Mouse (Mus musculus) embryonic facial prominence, embryonic 11.5 days (tissue): Measurements from ENCODE around the gene Zfp148. TPM values are rescaled to one million over a fixed set of nuclear protein-coding genes. Genes with fewer than 3 reads are reported as not detected.

Experiments
- ATAC-seq: fragments of 200-750 bp; cut with Nextera tagmentation; replicated peaks from 2 replicates; pipeline ENCODE4 v1.8.0; 2017; ENCODE audit warnings: low read depth; ENCODE audit not compliant: insufficient number of reproducible peaks, low FRiP score, low TSS enrichment
- DNase-seq: peaks from one replicate; pipeline ENCODE4 v3.0.0-alpha.2; 2015; ENCODE audit warnings: low spot score
- H3K27ac ChIP-seq: fragments of 300-500 bp; sonication (generic); replicated peaks from 2 replicates; pipeline ENCODE4 v1.5.1; 2014; ENCODE audit warnings: mild to moderate bottlenecking, low read depth, low read length, control low read depth
- H3K27me3 ChIP-seq: fragments of 300-500 bp; sonication (generic); 2 replicates; pipeline ENCODE4 v1.6.1; 2014; ENCODE audit warnings: mild to moderate bottlenecking, low read length, moderate library complexity, mixed read lengths; ENCODE audit not compliant: control insufficient read depth, insufficient read depth
- H3K36me3 ChIP-seq: fragments of 300-500 bp; sonication (generic); replicated peaks from 2 replicates; pipeline ENCODE4 v1.6.1; 2014; ENCODE audit warnings: low read depth, mild to moderate bottlenecking, low read length, moderate library complexity, mixed read lengths; ENCODE audit not compliant: control insufficient read depth, insufficient read depth
- H3K4me1 ChIP-seq: fragments of 300-500 bp; sonication (generic); 2 replicates; pipeline ENCODE4 v1.6.1; 2014; ENCODE audit warnings: low read length, mixed read lengths; ENCODE audit not compliant: control insufficient read depth, insufficient read depth
- H3K4me2 ChIP-seq: fragments of 300-500 bp; sonication (generic); 2 replicates; pipeline ENCODE4 v1.6.1; 2014; ENCODE audit warnings: low read depth, mild to moderate bottlenecking, control low read depth, low read length, moderate library complexity
- H3K4me3 ChIP-seq: fragments of 300-500 bp; sonication (generic); 2 replicates; pipeline ENCODE4 v1.5.1; 2014; ENCODE audit warnings: low read depth, low read length, control low read depth
- H3K9ac ChIP-seq: fragments of 300-500 bp; sonication (generic); replicated peaks from 2 replicates; pipeline ENCODE4 v1.6.1; 2014; ENCODE audit warnings: mild to moderate bottlenecking, control low read depth, low read length
- H3K9me3 ChIP-seq: fragments of 300-500 bp; sonication (generic); replicated peaks from 2 replicates; pipeline ENCODE4 v1.6.1; 2016; ENCODE audit warnings: mild to moderate bottlenecking, low read length, inconsistent platforms, mixed read lengths; ENCODE audit not compliant: control insufficient read depth
- WGBS: fragments of 180-500 bp; shearing (Covaris S2); extraction: QIAGEN DNeasy Blood & Tissue Kit; methylation state at CpG from one replicate; pipeline ENCODE4 v1.1.7; 2014; 5-methylcytosine and 5-hydroxymethylcytosine counted together
- polyA plus RNA-seq: library from polyadenylated mRNA; unstranded; fragments of >200 nt; fragmentation: Nextera tagmentation; extraction: Ambion mirVana; gene quantifications from 2 replicates; pipeline ENCODE4 v1.2.1, GENCODE M21; 2014

Gene Zfp148
- polyA plus RNA-seq, 1 experiment from 2014 or later = 52.9 TPM

- no peaks in the 10 kb centered on the region for H3K27me3 ChIP-seq
- DNase-seq (no peak), ATAC-seq (no peak)
- H3K9ac ChIP-seq = no peak overlapping the region
- no peaks in the 10 kb centered on the region for H3K4me1 ChIP-seq
- no peaks in the 10 kb centered on the region for H3K36me3 ChIP-seq
- H3K4me3 ChIP-seq = no peak overlapping the region
- H3K9me3 ChIP-seq = no peaks in the 10 kb centered on the region
- no peak overlapping the region for H3K27ac ChIP-seq
- H3K4me2 ChIP-seq = no peak overlapping the region
- 83% methylated on average over 4 of the region's 4 CpGs for WGBS
Observed at GRCm38 (mm10) chr16:33405487-33405886, 24.9 kb downstream of the Zfp148 start.

GRCm38 (mm10) chr16:33410151-33410550 lies 29.5 kb downstream of the Zfp148 start:
- H3K9ac ChIP-seq = no peak overlapping the region
- H3K27me3 ChIP-seq = no peaks in the 10 kb centered on the region
- no peaks in the 10 kb centered on the region for H3K9me3 ChIP-seq
- H3K36me3 ChIP-seq = no peaks in the 10 kb centered on the region
- no peaks in the 10 kb centered on the region for H3K4me1 ChIP-seq
- no peak overlapping the region for H3K4me3 ChIP-seq
- H3K27ac ChIP-seq = no peak overlapping the region
- DNase-seq (no peak), ATAC-seq (no peak)
- 82% methylated on average over 2 of the region's 2 CpGs for WGBS
- H3K4me2 ChIP-seq = no peak overlapping the region

GRCm38 (mm10) chr16:33410605-33411004 lies 30.0 kb downstream of the Zfp148 start:
- H3K27me3 ChIP-seq = no peaks in the 10 kb centered on the region
- no peaks in the 10 kb centered on the region for H3K9me3 ChIP-seq
- 94% methylated on average over 1 of the region's 1 CpGs for WGBS
- no peaks in the 10 kb centered on the region for H3K36me3 ChIP-seq
- DNase-seq = no peak
- no peak overlapping the region for H3K4me3 ChIP-seq
- H3K4me2 ChIP-seq = no peak overlapping the region
- H3K27ac ChIP-seq = no peak overlapping the region
- no peak for ATAC-seq
- H3K9ac ChIP-seq = no peak overlapping the region
- H3K4me1 ChIP-seq = no peaks in the 10 kb centered on the region

GRCm38 (mm10) chr16:33414191-33414590 lies 33.6 kb downstream of the Zfp148 start:
- no peak for DNase-seq
- Histone ChIP-seq H3K4me1 (no peaks in the 10 kb centered on the region), H3K36me3 (no peaks in the 10 kb centered on the region), H3K4me2 (no peak overlapping the region), H3K9me3 (no peaks in the 10 kb centered on the region), H3K27me3 (no peaks in the 10 kb centered on the region), H3K9ac (no peak overlapping the region), H3K4me3 (no peak overlapping the region), H3K27ac (no peak overlapping the region)
- 91% methylated on average over 5 of the region's 5 CpGs for whole genome bisulfite sequencing
- no peak for ATAC-seq

- Histone ChIP-seq H3K4me2 (no peak overlapping the region), H3K36me3 (no peaks in the 10 kb centered on the region), H3K9ac (no peak overlapping the region), H3K4me1 (no peaks in the 10 kb centered on the region), H3K27me3 (no peaks in the 10 kb centered on the region), H3K27ac (no peak overlapping the region), H3K4me3 (no peak overlapping the region), H3K9me3 (no peaks in the 10 kb centered on the region)
- DNase-seq (no peak), ATAC-seq (no peak)
- 79% methylated on average over 5 of the region's 5 CpGs for whole genome bisulfite sequencing
Observed at GRCm38 (mm10) chr16:33415607-33416006, 35.0 kb downstream of the Zfp148 start.

GRCm38 (mm10) chr16:33428327-33428726 lies 47.7 kb downstream of the Zfp148 start:
- 81% methylated on average over 3 of the region's 3 CpGs for WGBS
- Histone ChIP-seq H3K27ac (no peak overlapping the region), H3K9me3 (no peaks in the 10 kb centered on the region), H3K36me3 (no peaks in the 10 kb centered on the region), H3K27me3 (no peaks in the 10 kb centered on the region), H3K9ac (no peak overlapping the region), H3K4me1 (no peaks in the 10 kb centered on the region), H3K4me3 (no peak overlapping the region), H3K4me2 (no peak overlapping the region)
- ATAC-seq = no peak
- no peak for DNase-seq

- no peak overlapping the region for H3K4me2 ChIP-seq
- H3K9ac ChIP-seq = no peak overlapping the region
- H3K36me3 ChIP-seq = no peaks in the 10 kb centered on the region; the same call in 1 of the 2 replicates
- no peak for ATAC-seq
- no peaks in the 10 kb centered on the region for H3K27me3 ChIP-seq
- no peak overlapping the region for H3K27ac ChIP-seq
- WGBS = 96% methylated on average over 2 of the region's 2 CpGs
- no peaks in the 10 kb centered on the region for H3K4me1 ChIP-seq
- no peak for DNase-seq
- no peaks in the 10 kb centered on the region for H3K9me3 ChIP-seq
- H3K4me3 ChIP-seq = no peak overlapping the region
Observed at GRCm38 (mm10) chr16:33431660-33432059, 51.0 kb downstream of the Zfp148 start.

- Histone ChIP-seq H3K9ac (no peak overlapping the region), H3K27ac (no peak overlapping the region), H3K27me3 (no peaks in the 10 kb centered on the region), H3K4me2 (no peak overlapping the region), H3K36me3 (no peaks in the 10 kb centered on the region), H3K4me1 (no peaks in the 10 kb centered on the region), H3K4me3 (no peak overlapping the region), H3K9me3 (no peaks in the 10 kb centered on the region)
- no peak for ATAC-seq
- no peak for DNase-seq
- 93% methylated on average over 6 of the region's 6 CpGs for WGBS
Observed at GRCm38 (mm10) chr16:33441065-33441464, 60.4 kb downstream of the Zfp148 start.
